Mouse (Mus musculus) liver, embryonic 14.5 days (tissue): ENCODE measurements at regions not wholly inside any gene's neighbourhood (a gene's known extent, or its start where the extent isn't known, plus 50 kb on each side); places are given as distances from the start of the nearest gene placed in this dataset.

Experiments
- CTCF ChIP-seq: IDR thresholded peaks from 2 replicates; pipeline ENCODE4 v1.5.1; 2016; ENCODE audit warnings: antibody characterized with exemption, low read depth, control low read depth
- EP300 ChIP-seq: IDR thresholded peaks from 2 replicates; pipeline ENCODE4 v1.6.1; 2016; ENCODE audit warnings: antibody characterized with exemption, low read depth

GRCm38 (mm10) chr6:16551945-16552673 lies 346.1 kb downstream of the Tfec start:
- TF ChIP-seq CTCF: no peak
- TF ChIP-seq EP300: no peak
